Mouse (Mus musculus): Measurements from ENCODE around the gene Sgpp2. TPM values are rescaled to one million over a fixed set of nuclear protein-coding genes. Genes with fewer than 3 reads are reported as not detected.

Gene Sgpp2
- total RNA-seq, 2 experiments from 2014 or later, result 3.8 to 4.2 TPM

DNA sequence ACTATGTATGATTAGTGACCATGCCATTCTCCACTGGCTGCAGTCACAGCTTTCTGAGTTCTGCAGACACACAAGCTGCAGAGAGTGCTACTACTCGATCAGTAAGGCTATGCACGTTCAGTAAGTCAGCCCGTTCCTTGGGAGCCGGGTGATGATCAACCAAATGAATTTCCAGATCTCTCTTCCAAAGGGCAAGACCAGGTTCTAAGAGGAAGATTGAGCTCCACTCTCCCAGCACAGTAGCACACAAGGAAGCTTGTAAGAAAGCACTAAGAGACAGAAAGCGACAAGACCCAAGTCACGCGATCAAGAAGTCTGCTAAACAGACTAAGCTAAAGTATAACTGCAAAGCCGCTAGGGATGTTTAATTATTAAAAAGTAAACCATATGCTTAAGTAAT is 130.6 kb downstream of the Sgpp2 start:
- no peak for DNase-seq (ENCODE audit: extremely low spot score in 1 of 2, low spot score in 1 of 2)

DNA sequence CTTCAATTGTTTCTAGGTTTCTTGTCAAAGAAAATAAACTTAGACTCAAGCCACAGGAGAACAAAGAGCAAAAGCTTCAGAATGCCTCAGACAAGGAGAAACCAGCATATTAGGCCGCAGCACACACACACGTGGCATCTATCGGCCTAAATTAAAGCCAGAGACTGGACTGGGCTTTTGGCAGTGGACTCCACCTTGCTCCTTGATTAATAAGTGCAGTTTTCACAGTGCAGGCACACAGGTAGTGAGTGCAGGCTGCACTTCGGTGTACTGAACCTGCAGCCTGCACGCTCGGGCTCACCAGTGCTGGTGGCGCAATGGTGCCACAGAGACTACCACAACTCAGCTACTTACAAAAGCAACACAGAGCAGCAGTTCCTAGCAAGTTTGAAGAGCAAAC is 132.9 kb downstream of the Sgpp2 start:
- DNase-seq (ENCODE audit: extremely low spot score in 1 of 2, low spot score in 1 of 2), result no peak

DNA sequence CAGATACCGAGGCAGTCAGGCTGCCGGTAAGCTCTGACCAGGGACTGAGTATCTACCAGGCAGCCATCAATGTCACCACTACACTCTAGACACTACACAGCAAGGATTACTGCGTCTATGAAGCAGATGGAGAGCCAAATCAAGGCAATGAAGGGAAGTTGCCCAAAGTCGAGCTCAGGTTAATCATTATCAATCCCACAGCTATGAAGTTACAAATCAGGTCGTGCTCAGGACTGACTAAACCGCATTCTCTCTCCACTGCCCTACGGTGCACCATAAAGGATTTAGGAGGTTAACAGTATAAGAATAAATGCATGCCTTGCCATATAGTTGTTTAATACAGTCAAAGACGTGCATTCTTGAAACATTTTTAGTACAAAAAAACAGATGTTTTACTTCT is 136.1 kb downstream of the Sgpp2 start:
- DNase-seq (ENCODE audit: extremely low spot score in 1 of 2, low spot score in 1 of 2), result no peak

DNA sequence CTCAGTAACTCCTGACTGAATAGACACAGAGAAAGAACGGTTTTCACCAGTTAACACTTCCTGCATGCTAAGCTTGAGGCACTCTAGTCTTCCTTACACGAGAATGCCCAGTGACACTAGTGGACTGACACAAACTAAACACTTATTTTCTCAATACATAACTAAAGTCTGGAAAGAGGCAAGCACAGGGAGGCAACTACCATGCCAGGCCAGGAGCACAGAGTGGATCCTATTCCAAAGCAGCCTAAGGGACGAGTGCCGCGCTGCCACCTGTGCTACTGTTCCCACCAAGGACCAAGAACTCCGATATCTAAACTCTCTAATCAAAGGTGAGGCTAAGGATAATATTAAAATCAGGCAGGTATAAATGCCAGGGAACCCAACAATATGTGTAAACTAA is 136.6 kb downstream of the Sgpp2 start:
- DNase-seq (ENCODE audit: extremely low spot score in 1 of 2, low spot score in 1 of 2), result no peak

DNA sequence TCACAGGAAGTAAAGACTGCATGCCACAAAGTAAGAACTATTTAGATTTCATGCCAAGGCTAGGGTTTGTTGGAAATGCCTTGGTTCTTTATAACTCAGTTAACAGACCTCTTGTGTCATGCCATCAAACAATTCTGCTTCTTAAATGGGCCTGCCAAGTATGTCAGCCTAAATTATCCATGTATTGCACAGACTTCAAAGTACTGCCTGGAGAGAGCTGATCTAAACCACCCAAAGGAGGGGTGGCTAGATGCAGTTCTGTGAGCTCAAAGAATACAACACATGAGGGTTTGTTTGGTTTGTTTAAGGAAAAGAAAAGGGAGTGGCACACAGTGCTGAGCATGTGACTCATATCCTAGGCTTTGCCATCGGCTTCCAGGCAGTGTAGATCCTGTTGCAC is 137.9 kb downstream of the Sgpp2 start:
- DNase-seq (ENCODE audit: extremely low spot score in 1 of 2, low spot score in 1 of 2), result no peak

DNA sequence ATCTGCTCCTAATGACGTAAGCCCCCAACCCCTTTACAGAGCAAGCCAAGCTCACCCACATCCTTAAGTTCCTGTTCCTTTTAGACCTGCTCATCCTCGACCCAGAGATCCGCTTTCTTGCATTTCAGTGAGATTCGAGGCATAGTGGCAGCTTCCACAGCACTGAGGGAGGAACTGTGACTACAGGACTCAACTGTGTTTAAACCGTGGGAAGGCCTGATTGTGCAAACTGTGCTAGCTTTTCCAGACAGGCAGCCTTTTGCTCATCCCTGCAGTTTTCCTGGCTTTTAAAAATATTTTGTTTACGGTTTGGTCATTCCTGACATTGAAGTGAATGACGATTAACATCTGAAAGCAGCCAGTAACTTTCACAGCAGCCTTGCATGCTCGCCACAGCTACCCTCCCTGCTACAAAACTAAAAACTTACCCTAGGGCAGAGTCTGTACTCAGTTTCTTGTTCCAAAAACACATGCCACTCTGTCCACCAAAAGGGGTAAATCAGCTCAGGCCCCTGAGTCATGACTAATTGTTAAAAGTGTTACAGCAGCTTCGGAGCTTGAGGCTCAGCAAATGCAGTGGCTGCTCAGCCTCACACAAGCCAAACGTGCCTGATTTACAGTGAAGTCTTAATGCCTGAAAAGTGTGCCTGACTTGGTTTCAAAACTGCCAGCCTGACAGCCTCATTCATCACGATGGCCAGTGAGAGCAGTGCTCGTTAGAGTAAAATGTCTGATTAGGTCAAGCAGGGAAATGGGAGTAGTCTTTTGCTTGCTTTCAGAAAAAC is 141.1 kb downstream of the Sgpp2 start:
- DNase-seq (ENCODE audit: extremely low spot score in 1 of 2, low spot score in 1 of 2), result no peak

DNA sequence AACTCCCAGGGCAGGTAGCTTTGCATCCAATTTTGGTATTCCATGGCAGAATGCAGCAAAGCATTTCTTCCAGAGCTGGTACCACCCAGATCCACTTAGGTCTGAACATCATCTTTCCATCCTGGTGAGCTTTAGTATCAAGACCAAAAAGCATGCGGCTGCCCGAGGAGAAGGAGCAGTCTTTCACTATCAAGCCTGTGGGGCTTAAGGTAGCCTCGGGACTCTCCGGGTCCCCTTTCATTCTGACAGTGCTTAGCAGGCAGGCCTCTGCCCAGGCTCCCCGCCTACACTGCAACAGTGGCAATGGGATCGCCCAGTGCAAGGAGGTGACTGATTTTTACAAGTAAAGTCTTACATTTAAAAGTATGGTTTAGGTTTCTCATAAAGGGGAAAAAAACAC is 142.4 kb downstream of the Sgpp2 start:
- no peak for DNase-seq (ENCODE audit: extremely low spot score in 1 of 2, low spot score in 1 of 2)

DNA sequence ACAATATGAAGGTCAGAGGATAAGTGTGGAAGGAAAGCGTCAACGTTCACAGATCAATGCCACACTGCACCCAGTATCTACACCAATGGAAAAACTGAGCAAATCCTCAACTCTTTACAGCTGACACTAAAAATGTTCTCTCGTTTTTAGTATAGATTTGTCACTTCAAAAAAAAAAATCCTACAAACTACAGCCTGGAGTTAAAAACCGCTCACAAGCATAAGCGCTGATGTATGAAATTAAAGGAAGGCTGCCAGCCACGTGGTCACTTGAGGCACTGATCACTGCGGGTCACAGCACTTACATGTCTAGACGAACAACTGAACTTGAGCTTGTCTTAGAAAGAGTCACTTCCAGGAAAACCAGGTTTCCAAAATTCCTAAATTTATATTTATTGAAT is 143.7 kb downstream of the Sgpp2 start:
- DNase-seq (ENCODE audit: extremely low spot score in 1 of 2, low spot score in 1 of 2), result no peak

DNA sequence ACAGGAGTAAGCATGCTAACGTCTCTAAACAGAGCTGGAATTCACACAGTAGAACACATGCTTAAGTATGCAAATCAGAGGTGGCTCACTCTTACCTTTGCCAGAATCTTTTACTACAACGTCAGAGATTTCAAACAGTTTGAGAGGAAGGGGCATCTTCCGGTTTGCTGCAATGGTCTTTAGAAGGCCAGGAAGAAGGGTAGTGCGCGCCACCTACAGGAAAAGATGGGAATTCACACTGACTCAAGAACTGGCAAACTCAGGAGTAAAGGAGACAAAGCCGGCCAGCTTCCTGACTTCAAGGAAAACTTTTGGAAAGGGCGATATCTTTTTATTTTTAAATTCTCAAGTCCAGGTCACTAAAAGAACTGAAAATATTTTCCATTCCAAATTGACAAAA is 144.5 kb downstream of the Sgpp2 start:
- peak in 1 of 2 experiments; percentile 32 for DNase-seq (ENCODE audit: extremely low spot score in 1 of 2, low spot score in 1 of 2)

Other genes with a start within 250 kb of the Sgpp2 start
- gene Pax3, start 113.2 kb upstream of the Sgpp2 start, total RNA-seq (2021), result not detected
- 10 to 100 TPM; 65.8 to 71.0 TPM for gene Farsb, start 178.6 kb downstream of the Sgpp2 start, total RNA-seq (2021)
- gene Mogat1, start 200.6 kb downstream of the Sgpp2 start, total RNA-seq (2021), result under 1 TPM; 0.66 to 0.80 TPM
- under 1 TPM; 0.26 to 0.27 TPM for gene BC035947, start 201.8 kb downstream of the Sgpp2 start, total RNA-seq (2021)

Data from layer of hippocampus, postnatal 25 days (tissue).